In the genomic region with DNA sequence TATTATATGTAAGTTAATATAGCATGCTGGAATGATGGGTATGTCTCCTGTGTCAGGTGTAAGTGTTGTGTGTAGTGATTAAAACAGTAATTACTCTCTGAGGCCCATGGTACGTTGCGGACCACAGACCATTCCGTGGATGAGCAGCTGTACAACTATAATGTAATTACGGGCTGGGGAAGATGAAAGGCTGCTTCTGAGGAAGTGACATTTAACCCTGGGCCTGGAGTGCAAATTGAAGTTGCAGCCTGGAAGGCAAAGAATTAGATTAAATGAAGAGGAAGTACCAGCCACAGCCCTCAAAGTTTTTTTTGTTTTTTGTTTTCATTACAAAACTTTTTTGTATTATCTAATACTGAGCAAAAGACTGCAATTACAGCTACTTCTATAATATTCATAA, we compare ENCODE assay signal across 8 mouse cellular contexts. TPM values are rescaled to one million over a fixed set of nuclear protein-coding genes. Genes with fewer than 3 reads are reported as not detected.
DNase-seq lines count a peak whose midpoint lies in the region; ATAC-seq lines count a peak whose summit lies in the region.

No protein-coding gene starts in this region.

- H3K4me2 ChIP-seq in heart, embryonic 15.5 days = peak overlapping the region; percentile 89
- H3K4me2 ChIP-seq in hindbrain, embryonic 11.5 days (replicated peaks; ENCODE audit: low read depth, low read length) = peak overlapping the region; percentile 72

- WGBS in heart, embryonic 15.5 days = 53% methylated on average over 4 of the region's 4 CpGs
- WGBS in hindbrain, embryonic 11.5 days = 39% methylated on average over 4 of the region's 4 CpGs
- WGBS in midbrain, embryonic 10.5 days = 59% methylated on average over 4 of the region's 4 CpGs

- H3K9me3 ChIP-seq in heart, embryonic 15.5 days (replicated peaks) = no peaks in the 10 kb centered on the region
- H3K9me3 ChIP-seq in hindbrain, embryonic 11.5 days (ENCODE audit: control insufficient read depth, low read length) = no peaks in the 10 kb centered on the region
- no peaks in the 10 kb centered on the region for H3K9me3 ChIP-seq in midbrain, embryonic 10.5 days (replicated peaks)

- peak overlapping the region; percentile 83 for H3K9ac ChIP-seq in heart, embryonic 15.5 days
- no peak overlapping the region for H3K9ac ChIP-seq in hindbrain, embryonic 11.5 days (ENCODE audit: low read depth, low read length)

- intact Hi-C loops in heart, postnatal 36 days (cut with DNase I) = loop anchor here (2.0 kb wide), 1 partner anchor 382 kb away; a partner anchor contains a TSS

- peaks cover 12% of the 10 kb centered on the region for H3K4me1 ChIP-seq in heart, embryonic 15.5 days (replicated peaks)
- H3K4me1 ChIP-seq in hindbrain, embryonic 11.5 days (replicated peaks; ENCODE audit: control insufficient read depth, insufficient read depth, low read length) = no peaks in the 10 kb centered on the region
- H3K4me1 ChIP-seq in midbrain, embryonic 10.5 days = peaks cover 14% of the 10 kb centered on the region

- peaks cover 31% of the 10 kb centered on the region for H3K36me3 ChIP-seq in heart, embryonic 15.5 days
- no peaks in the 10 kb centered on the region for H3K36me3 ChIP-seq in hindbrain, embryonic 11.5 days (ENCODE audit: control insufficient read depth, insufficient read depth, low read length)
- H3K36me3 ChIP-seq in midbrain, embryonic 10.5 days = peaks cover 37% of the 10 kb centered on the region

- H3K27ac ChIP-seq in heart, embryonic 15.5 days = no peak overlapping the region
- H3K27ac ChIP-seq in hindbrain, embryonic 11.5 days (ENCODE audit: low read depth, low read length) = no peak overlapping the region
- H3K27ac ChIP-seq in midbrain, embryonic 10.5 days (replicated peaks) = no peak overlapping the region

- H3K27me3 ChIP-seq in heart, embryonic 15.5 days = no peaks in the 10 kb centered on the region
- no peaks in the 10 kb centered on the region for H3K27me3 ChIP-seq in hindbrain, embryonic 11.5 days (ENCODE audit: control insufficient read depth, insufficient read depth, low read length)
- H3K27me3 ChIP-seq in midbrain, embryonic 10.5 days (ENCODE audit: low read depth, poor library complexity, severe bottlenecking) = no peaks in the 10 kb centered on the region

- ATAC-seq in heart, embryonic 15.5 days (replicated peaks; ENCODE audit: insufficient number of reproducible peaks, insufficient read depth, low FRiP score, low read depth) = no peak
- ATAC-seq in hindbrain, embryonic 11.5 days (ENCODE audit: low FRiP score) = peak; percentile 20; the same call in 1 of the 2 replicates

- DNase-seq in heart, postnatal 36 days = no peak
- DNase-seq in MEL-GATA-1-ER (ENCODE audit: extremely low read depth, low read depth) = peak; percentile 59
- DNase-seq in hindbrain, embryonic 11.5 days (ENCODE audit: low spot score) = peak; percentile 11
- DNase-seq in midbrain, embryonic 10.5 days (ENCODE audit: low spot score) = no peak
- no peak for DNase-seq in ovary, postnatal 10 days (ENCODE audit: low spot score)
- no peak for DNase-seq in urinary bladder, postnatal 25 days (ENCODE audit: low spot score)
- DNase-seq in gastrocnemius, adult 8-10 months (ENCODE audit: low spot score in 2 of 2) = no peak

- peak overlapping the region; percentile 95 for H3K4me3 ChIP-seq in heart, embryonic 15.5 days
- peak overlapping the region; percentile 80; the same call in 1 of the 2 replicates for H3K4me3 ChIP-seq in hindbrain, embryonic 11.5 days (ENCODE audit: low read depth, low read length)
- H3K4me3 ChIP-seq in midbrain, embryonic 10.5 days = peak overlapping the region; percentile 81

RNA-seq across cellular contexts. Expression of a gene that starts 1.3 kb away (rescaled TPM):
- polyA plus RNA-seq in heart, embryonic 15.5 days (2015; fragmentation: Nextera tagmentation; extraction: Ambion mirVana) = 62.5 and 81.9 TPM in 2 replicates
- 10 to 100 TPM; 65.2 to 70.0 TPM for total RNA-seq in heart, postnatal 36 days (2021)
- 67.0 and 68.2 TPM in 2 replicates for polyA plus RNA-seq in hindbrain, embryonic 11.5 days (2014; fragmentation: Nextera tagmentation; extraction: Ambion mirVana)
- polyA plus RNA-seq in midbrain, embryonic 10.5 days (2016; fragmentation: Nextera tagmentation; extraction: Ambion mirVana) = 57.3 and 61.8 TPM in 2 replicates
- total RNA-seq in gastrocnemius, adult 8-10 months (2022) = 10 to 100 TPM; 36.7 to 43.3 (median 43.1) TPM

RNA-seq across cellular contexts. Expression of a gene that starts 48.2 kb away (rescaled TPM):
- 3.5 and 4.1 TPM in 2 replicates for polyA plus RNA-seq in heart, embryonic 15.5 days (2015; fragmentation: Nextera tagmentation; extraction: Ambion mirVana)
- under 1 TPM; 0.83 to 0.98 TPM for total RNA-seq in heart, postnatal 36 days (2021)
- 8.2 and 10.6 TPM in 2 replicates for polyA plus RNA-seq in hindbrain, embryonic 11.5 days (2014; fragmentation: Nextera tagmentation; extraction: Ambion mirVana)
- polyA plus RNA-seq in midbrain, embryonic 10.5 days (2016; fragmentation: Nextera tagmentation; extraction: Ambion mirVana) = 3.8 and 5.5 TPM in 2 replicates
- under 1 TPM in 3 of 4 experiments, not detected in 1; 0.07 to 0.17 (median 0.11) TPM for total RNA-seq in gastrocnemius, adult 8-10 months (2022)

Comparison
In these comparisons a context has a peak if more than half of its experiments do, and no peak if none do; other contexts are left out.
1. DNase-seq: peak in MEL-GATA-1-ER (single experiment) and hindbrain, embryonic 11.5 days (single experiment); none in heart, postnatal 36 days (0 of 2), midbrain, embryonic 10.5 days (single experiment), ovary, postnatal 10 days (single experiment), urinary bladder, postnatal 25 days (single experiment) and gastrocnemius, adult 8-10 months (0 of 2).
2. Peak in every context shown above with its lines, with median percentiles within 50 percentile points of each other: H3K4me3 ChIP-seq.